Mouse (Mus musculus): Measurements from ENCODE around the gene Pnpla5. TPM values are rescaled to one million over a fixed set of nuclear protein-coding genes. Genes with fewer than 3 reads are reported as not detected.
A peak's percentile ranks its signal among the peaks of the same experiment; 100 is the strongest.
"Not testable (repeated sequence)": the region's sequence is repeated elsewhere in the genome, so short reads cannot be mapped to it uniquely, and the experiment has no call there.

Pnpla5 gene
- total RNA-seq, 2 experiments from 2014 or later, result not detected

GRCm38 (mm10) chr15:84120612-84121011, 2.4 kb downstream of the Pnpla5 start:
- no peak for DNase-seq (ENCODE audit: low spot score in 2 of 2)

GRCm38 (mm10) chr15:84116466-84116865, 6.5 kb downstream of the Pnpla5 start:
- DNase-seq (ENCODE audit: low spot score in 2 of 2), result no peak

- DNase-seq (ENCODE audit: low spot score in 2 of 2), result no peak
These were observed 7.2 kb downstream of the Pnpla5 start for GRCm38 (mm10) chr15:84115727-84116126.

- no peak for DNase-seq (ENCODE audit: low spot score in 2 of 2)
These were observed 9.1 kb downstream of the Pnpla5 start for GRCm38 (mm10) chr15:84113873-84114272.

- DNase-seq (ENCODE audit: low spot score in 2 of 2), result peak in 1 of 2 experiments; percentile 19
These were observed 14.1 kb downstream of the Pnpla5 start for GRCm38 (mm10) chr15:84108899-84109298.

- DNase-seq (ENCODE audit: low spot score in 2 of 2), result no peak
These were observed 17.0 kb downstream of the Pnpla5 start for GRCm38 (mm10) chr15:84105924-84106500.

- DNase-seq (ENCODE audit: low spot score in 2 of 2), result no peak
These were observed 17.7 kb downstream of the Pnpla5 start, which contains the start of gene Sult4a1 for GRCm38 (mm10) chr15:84105105-84105923. Sult4a1 (minus strand) TSS chr15:84105754.

GRCm38 (mm10) chr15:84104626-84105025, 18.3 kb downstream of the Pnpla5 start:
- DNase-seq (ENCODE audit: low spot score in 2 of 2), result no peak

GRCm38 (mm10) chr15:84097536-84097935, 25.4 kb downstream of the Pnpla5 start:
- not testable (repeated sequence) for DNase-seq (ENCODE audit: low spot score in 2 of 2)

GRCm38 (mm10) chr15:84096051-84096450, 26.9 kb downstream of the Pnpla5 start:
- no peak for DNase-seq (ENCODE audit: low spot score in 2 of 2)

- no peak for DNase-seq (ENCODE audit: low spot score in 2 of 2)
These were observed 28.1 kb downstream of the Pnpla5 start for GRCm38 (mm10) chr15:84094921-84095320.

GRCm38 (mm10) chr15:84086775-84087174, 36.2 kb downstream of the Pnpla5 start:
- DNase-seq (ENCODE audit: low spot score in 2 of 2), result no peak

GRCm38 (mm10) chr15:84086364-84086763, 36.6 kb downstream of the Pnpla5 start:
- no peak for DNase-seq (ENCODE audit: low spot score in 2 of 2)

- DNase-seq (ENCODE audit: low spot score in 2 of 2), result no peak
These were observed 42.9 kb downstream of the Pnpla5 start for GRCm38 (mm10) chr15:84080069-84080468.

GRCm38 (mm10) chr15:84079519-84079918, 43.5 kb downstream of the Pnpla5 start:
- DNase-seq (ENCODE audit: low spot score in 2 of 2), result no peak

GRCm38 (mm10) chr15:84078667-84079066, 44.3 kb downstream of the Pnpla5 start:
- DNase-seq (ENCODE audit: low spot score in 2 of 2), result no peak

- no peak for DNase-seq (ENCODE audit: low spot score in 2 of 2)
These were observed 45.8 kb downstream of the Pnpla5 start for GRCm38 (mm10) chr15:84077151-84077550.

- DNase-seq (ENCODE audit: low spot score in 2 of 2), result no peak
These were observed 48.2 kb downstream of the Pnpla5 start for GRCm38 (mm10) chr15:84074705-84075185.

GRCm38 (mm10) chr15:84073911-84074704, 48.9 kb downstream of the Pnpla5 start:
- peak; percentile 22 to 33 for DNase-seq (ENCODE audit: low spot score in 2 of 2)

- DNase-seq (ENCODE audit: low spot score in 2 of 2), result no peak
These were observed 49.9 kb downstream of the Pnpla5 start for GRCm38 (mm10) chr15:84073058-84073457.

- peak in 1 of 2 experiments; percentile 21 for DNase-seq (ENCODE audit: low spot score in 2 of 2)
These were observed 50.7 kb downstream of the Pnpla5 start for GRCm38 (mm10) chr15:84072226-84072625.

All from adrenal gland, postnatal 4 days (tissue).